Mouse (Mus musculus): ENCODE data around the gene Grid1.

The Grid1 gene

GRCm38 (mm10) chr14:34837145-34837544 is 17.2 kb downstream of the Grid1 start:
- no peak for DNase-seq (ENCODE audit: low read depth, low spot score)

GRCm38 (mm10) chr14:34838999-34839398 is 19.1 kb downstream of the Grid1 start:
- no peak for DNase-seq (ENCODE audit: low read depth, low spot score)

- no peak for DNase-seq (ENCODE audit: low read depth, low spot score)
Measured at GRCm38 (mm10) chr14:34839898-34840297, 20.0 kb downstream of the Grid1 start.

- no peak for DNase-seq (ENCODE audit: low read depth, low spot score)
Measured at GRCm38 (mm10) chr14:34843579-34843978, 23.7 kb downstream of the Grid1 start.

GRCm38 (mm10) chr14:34844166-34844565 is 24.3 kb downstream of the Grid1 start:
- DNase-seq (ENCODE audit: low read depth, low spot score): no peak

GRCm38 (mm10) chr14:34846799-34847198 is 26.9 kb downstream of the Grid1 start:
- no peak for DNase-seq (ENCODE audit: low read depth, low spot score)

- no peak for DNase-seq (ENCODE audit: low read depth, low spot score)
Measured at GRCm38 (mm10) chr14:34847625-34848024, 27.7 kb downstream of the Grid1 start.

- no peak for DNase-seq (ENCODE audit: low read depth, low spot score)
Measured at GRCm38 (mm10) chr14:34860891-34861780, 41.2 kb downstream of the Grid1 start.

GRCm38 (mm10) chr14:34867266-34867665 is 47.4 kb downstream of the Grid1 start:
- peak; percentile 51 for DNase-seq (ENCODE audit: low read depth, low spot score)

- DNase-seq (ENCODE audit: low read depth, low spot score): no peak
Measured at GRCm38 (mm10) chr14:34868513-34869260, 48.8 kb downstream of the Grid1 start.

- DNase-seq (ENCODE audit: low read depth, low spot score): no peak
Measured at GRCm38 (mm10) chr14:34879996-34880395, 60.1 kb downstream of the Grid1 start.

GRCm38 (mm10) chr14:34880431-34881421 is 60.8 kb downstream of the Grid1 start:
- DNase-seq (ENCODE audit: low read depth, low spot score): no peak

GRCm38 (mm10) chr14:34884194-34884593 is 64.3 kb downstream of the Grid1 start:
- DNase-seq (ENCODE audit: low read depth, low spot score): no peak

GRCm38 (mm10) chr14:34884611-34885010 is 64.7 kb downstream of the Grid1 start:
- DNase-seq (ENCODE audit: low read depth, low spot score): no peak

- peak; percentile 2 for DNase-seq (ENCODE audit: low read depth, low spot score)
Measured at GRCm38 (mm10) chr14:34891769-34892532, 72.0 kb downstream of the Grid1 start.

- no peak for DNase-seq (ENCODE audit: low read depth, low spot score)
Measured at GRCm38 (mm10) chr14:34896253-34896982, 76.5 kb downstream of the Grid1 start.

GRCm38 (mm10) chr14:34903854-34904253 is 83.9 kb downstream of the Grid1 start:
- DNase-seq (ENCODE audit: low read depth, low spot score): no peak

- no peak for DNase-seq (ENCODE audit: low read depth, low spot score)
Measured at GRCm38 (mm10) chr14:34905697-34906096, 85.8 kb downstream of the Grid1 start.

- DNase-seq (ENCODE audit: low read depth, low spot score): no peak
Measured at GRCm38 (mm10) chr14:34908366-34908765, 88.5 kb downstream of the Grid1 start.

GRCm38 (mm10) chr14:34908804-34909203 is 88.9 kb downstream of the Grid1 start:
- DNase-seq (ENCODE audit: low read depth, low spot score): no peak

All from 3T3-L1 (cell line).